Mouse (Mus musculus): ENCODE data around the gene Med13.

The Med13 gene

DNA sequence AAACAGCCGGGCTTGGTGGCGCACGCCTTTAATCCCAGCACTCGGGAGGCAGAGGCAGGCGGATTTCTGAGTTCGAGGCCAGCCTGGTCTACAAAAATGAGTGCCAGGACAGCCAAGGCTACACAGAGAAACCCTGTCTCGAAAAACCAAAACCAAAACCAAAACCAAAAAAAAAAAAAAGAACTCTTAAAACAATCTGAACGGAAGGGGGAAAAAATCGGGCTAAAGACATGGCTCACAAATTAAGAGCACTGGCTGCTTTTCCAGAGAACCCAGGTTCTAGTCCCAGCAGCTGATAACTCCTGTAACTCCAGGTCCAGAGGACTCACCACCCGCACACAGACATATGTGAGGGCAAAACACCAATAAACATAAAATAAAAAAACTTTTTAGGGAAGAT lies 65.2 kb downstream of the Med13 start:
- DNase-seq (ENCODE audit: low read depth): peak; percentile 25

DNA sequence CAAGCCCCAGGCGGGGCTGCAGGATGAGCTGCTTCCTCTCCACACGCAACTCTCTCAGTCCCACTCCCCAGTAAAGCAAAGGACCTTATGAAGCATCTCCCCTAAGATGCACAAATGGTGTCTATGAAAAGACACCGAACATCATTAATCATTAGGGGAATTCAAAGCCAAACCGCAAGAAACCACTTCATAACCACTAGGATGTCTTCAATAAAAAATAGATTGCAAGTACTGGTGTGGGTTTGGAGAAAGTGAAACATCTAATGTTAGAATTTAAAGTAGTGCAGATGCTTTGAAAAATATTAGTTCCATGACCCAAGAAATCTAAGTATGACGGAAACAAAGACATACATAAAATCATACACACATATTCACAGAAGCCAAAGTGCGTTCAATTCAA lies 65.7 kb downstream of the Med13 start:
- DNase-seq (ENCODE audit: low read depth): peak; percentile 18

DNA sequence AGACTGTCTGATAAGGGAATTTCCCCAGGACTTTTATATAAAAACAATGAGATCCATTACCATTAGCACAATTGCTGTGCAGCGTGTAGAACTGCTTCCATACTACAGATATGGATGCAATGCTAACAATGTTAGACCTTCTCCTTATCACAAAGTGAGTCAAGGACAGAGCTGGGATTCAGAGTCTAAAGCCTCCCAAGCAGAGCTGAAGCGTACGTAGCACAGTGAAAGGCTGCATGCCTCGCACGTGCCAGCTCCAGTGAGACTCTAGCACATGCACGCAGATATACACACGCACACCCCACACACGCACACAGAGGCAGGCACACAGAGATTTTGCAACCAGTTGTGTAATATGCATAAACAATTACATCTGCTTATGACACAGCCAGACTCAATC lies 71.7 kb downstream of the Med13 start:
- DNase-seq (ENCODE audit: low read depth): no peak

DNA sequence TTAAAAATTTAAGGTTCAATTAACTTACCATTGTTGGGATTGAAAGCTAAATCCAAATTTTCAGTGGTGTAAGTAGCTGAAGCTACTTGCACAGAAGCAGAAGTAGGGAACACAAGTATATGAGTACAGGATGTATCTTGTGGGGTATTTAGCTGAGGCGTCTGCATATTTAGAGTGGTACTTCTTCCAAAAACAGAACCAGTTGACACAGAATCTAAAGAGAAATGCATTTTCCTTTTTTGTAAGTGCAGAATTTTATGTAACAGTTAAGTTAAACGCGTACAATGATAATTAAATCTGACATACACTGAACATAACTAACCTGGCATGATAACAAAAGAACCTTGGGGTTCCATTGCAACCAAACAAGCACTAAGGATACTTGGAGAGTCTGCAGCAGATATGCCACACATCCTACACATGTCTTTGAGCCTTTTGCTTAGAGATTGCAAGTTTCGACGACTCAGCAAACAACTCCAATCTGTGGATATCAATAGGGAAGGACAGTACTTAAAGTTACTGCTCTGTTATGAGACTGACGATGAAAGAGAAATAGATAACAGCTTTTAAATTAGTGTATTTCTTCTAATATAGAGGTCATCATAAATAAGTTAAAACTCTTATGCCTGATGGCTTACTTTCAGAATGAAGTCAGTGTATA lies 78.8 kb downstream of the Med13 start:
- no peak for DNase-seq (ENCODE audit: low read depth)

DNA sequence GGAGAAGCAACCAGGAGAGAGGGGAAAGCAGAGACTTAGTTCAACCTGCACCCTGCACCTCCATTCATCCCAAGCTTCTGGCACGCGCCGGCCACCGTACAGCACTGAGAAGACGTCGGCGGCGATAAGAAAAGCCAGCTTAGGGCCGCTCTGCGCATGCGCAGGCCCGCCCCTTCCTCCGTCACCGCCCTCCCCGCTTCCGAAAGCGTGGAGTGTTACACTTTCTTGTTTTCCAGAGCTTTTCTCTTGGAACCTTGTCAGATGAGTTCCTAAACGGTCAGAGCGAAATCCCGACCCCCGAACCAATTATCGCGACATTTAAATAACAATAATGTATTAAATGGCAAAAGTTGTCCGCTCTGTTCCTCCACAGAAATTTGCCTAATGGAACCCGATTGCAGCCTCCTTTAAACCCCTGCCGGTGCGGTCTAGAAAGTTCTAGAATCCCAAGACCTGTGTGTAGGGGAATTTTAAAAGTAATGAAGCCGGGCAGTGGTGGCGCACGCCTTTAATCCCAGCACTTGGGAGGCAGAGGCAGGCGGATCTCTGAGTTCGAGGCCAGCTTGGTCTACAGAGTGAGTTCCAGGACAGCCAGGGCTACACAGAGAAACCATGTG lies 99.8 kb downstream of the Med13 start, which contains the start of gene Ints2:
Gene Ints2, minus strand, starts transcription at position 116 of the 617 bp plus-strand sequence.
- DNase-seq (ENCODE audit: low read depth): peak; percentile 94

DNA sequence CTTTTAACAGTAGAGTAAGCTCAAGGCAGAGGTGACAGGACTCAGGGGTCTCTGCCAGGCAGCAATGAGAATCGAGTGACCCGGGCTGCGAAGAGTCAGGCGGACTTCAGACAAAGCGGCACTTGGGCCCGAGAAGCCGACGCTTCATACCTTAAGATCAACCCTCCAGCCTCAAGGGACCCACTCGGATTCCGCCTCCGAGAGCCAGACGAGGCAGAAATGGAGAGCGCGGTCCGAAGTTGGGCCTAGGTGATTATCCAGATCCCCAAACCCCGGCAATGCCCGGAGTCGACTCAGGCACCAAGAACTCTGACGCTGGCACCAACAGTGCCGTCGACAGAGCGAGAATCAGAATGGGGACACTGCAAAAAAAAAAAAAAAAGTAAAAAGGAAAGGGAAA lies 100.3 kb downstream of the Med13 start:
- no peak for DNase-seq (ENCODE audit: low read depth)

DNA sequence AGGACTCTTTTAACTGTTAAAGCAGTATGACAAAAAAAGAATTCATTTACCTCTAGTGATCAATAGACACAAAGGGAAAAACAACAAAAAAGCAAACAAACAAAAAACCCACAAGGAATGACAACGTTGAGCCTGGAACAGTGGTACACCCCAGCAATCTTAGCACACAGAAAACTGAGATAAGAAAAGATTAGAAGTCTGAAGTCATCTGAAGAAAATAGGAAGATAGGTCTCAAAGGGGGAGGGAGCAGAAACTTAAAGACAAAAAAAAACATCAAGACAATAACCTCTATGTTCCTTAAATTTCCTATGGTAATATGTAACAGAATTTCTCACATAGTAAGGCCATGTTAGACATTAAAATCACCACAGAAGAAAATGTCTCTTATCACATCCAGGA lies 104.1 kb downstream of the Med13 start:
- no peak for DNase-seq (ENCODE audit: low read depth)

DNA sequence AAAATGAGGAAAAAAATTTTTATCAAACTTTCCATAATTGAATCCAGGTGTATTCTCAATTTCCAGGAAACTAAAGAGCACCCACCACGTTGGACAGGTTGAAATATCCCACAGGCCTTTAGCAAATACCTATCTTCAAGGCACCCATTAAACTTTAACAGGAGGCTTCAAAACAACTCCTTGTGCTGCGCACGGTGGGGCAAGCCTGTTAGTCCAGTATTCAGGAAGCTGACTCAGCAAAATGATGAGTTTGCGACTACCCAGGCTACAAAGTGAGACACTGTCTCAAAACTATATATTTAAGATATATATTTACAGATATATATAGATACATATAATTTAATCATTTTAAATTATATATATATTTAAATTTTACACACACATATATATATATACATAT lies 125.0 kb downstream of the Med13 start:
- DNase-seq (ENCODE audit: low read depth): no peak

DNA sequence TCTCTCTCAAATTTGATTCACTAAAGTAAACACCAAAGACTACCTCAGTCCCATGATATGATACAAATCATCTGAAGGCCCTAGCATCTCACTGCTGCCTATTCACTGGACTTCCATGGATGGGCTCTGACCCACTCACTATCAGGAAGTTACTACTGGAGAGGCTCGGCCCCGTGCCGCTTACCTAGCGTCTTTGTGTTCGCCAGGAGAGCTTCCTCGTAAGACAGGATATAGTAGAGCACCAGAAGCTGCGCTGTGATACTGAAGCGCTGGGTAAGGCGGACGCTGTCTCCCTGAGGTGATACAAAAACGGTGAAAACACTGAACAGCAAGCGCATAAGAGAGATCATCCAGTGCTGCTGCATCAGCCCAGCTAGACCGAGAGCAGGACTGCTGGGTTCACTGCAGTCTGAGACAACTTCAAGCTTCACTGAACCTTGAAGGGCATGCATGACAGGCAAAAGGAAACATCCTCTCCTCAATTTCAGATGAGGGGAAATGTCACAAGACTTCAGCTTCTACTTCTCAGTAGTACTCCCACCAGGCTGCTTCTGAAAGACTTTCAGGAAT lies 125.5 kb downstream of the Med13 start:
- no peak for DNase-seq (ENCODE audit: low read depth)

DNA sequence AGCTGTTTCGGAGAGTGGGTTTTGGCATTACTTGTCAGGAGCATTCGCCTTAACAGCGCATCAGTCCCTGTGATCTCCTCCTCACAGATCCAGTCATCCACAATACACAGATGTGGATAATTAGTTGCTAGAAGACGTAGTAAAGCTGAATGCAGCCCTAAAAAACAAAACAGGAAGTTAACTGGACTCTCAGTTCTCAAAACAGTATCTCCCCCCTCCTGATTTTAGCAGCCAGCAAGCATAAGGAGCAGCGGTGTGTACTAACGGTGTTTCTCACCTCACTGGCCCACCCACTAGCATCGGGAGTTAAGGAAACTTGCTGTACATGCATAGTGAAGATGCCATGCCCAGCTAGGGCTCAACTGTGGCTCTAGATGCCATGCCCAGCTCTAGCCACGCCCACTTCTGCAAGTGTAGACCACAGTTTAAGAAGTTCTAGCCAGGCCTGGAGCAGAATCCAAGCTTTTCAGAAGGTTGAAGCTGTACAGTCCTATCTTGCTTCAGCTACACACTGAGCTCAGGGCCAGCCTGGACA lies 130.7 kb downstream of the Med13 start:
- DNase-seq (ENCODE audit: low read depth): no peak

DNA sequence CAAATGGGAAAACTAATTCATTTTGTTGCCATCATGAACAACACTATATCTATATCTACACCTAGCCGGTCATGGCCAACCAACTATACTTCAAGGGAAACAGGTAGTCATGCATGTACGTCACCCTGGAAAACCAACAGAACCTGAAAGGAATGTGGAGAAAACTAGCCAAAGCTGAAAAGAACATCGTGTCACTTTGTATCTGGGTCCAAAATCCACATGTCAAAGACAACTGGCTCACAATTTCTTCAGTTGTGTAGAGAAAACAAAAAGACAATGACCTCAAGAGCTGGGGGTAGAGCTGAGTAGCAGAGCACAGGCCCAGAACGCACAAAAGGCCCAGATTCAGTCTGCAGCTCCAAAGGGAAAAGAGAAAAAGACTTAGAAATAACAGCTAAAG lies 131.6 kb downstream of the Med13 start:
- no peak for DNase-seq (ENCODE audit: low read depth)
